Mouse (Mus musculus) gastrocnemius, postnatal 25 days (tissue): Measurements from ENCODE around the gene Itgal. TPM values are rescaled to one million over a fixed set of nuclear protein-coding genes. Genes with fewer than 3 reads are reported as not detected.

Source experiments
- total RNA-seq, 2 experiments: library from RNA; stranded (reverse); gene quantifications; 1 replicate in 1 of 2; 2 replicates in 1 of 2; pipeline ENCODE4 v1.2.3; 2021

Itgal gene
- total RNA-seq, 2 experiments from 2014 or later, result 0.26 to 0.40 TPM

Other genes with a start within 250 kb of the Itgal start
- gene Zg16, start 208.9 kb upstream of the Itgal start, total RNA-seq, result not detected
- under 1 TPM; 0.59 to 0.91 TPM for gene AI467606, start 204.9 kb upstream of the Itgal start, total RNA-seq
- under 1 TPM; 0.43 to 0.51 TPM for gene Qprt, start 174.0 kb upstream of the Itgal start, total RNA-seq
- under 1 TPM; 0.13 to 0.16 TPM for gene Spn, start 158.4 kb upstream of the Itgal start, total RNA-seq
- gene Cd2bp2, start 100.2 kb upstream of the Itgal start, total RNA-seq, result 10 to 100 TPM; 26.2 to 28.2 TPM
- gene Tbc1d10b, start 87.8 kb upstream of the Itgal start, total RNA-seq, result 10 to 100 TPM; 32.8 to 34.1 TPM
- over 10,000 TPM; 49,123 to 49,891 TPM for gene Mylpf, start 87.4 kb upstream of the Itgal start, total RNA-seq
- gene Zfp553, start 63.2 kb upstream of the Itgal start, total RNA-seq, result 1 to 10 TPM; 4.0 to 4.2 TPM
- gene Sept1, start 63.1 kb upstream of the Itgal start, total RNA-seq, result 1 to 10 TPM; 1.5 to 1.7 TPM
- gene Zfp771, start 52.0 kb upstream of the Itgal start, total RNA-seq, result 10 to 100 TPM; 15.8 to 16.8 TPM
- 10 to 100 TPM; 26.5 to 28.7 TPM for gene Dctpp1, start 35.6 kb upstream of the Itgal start, total RNA-seq
- gene Sephs2, start 22.2 kb upstream of the Itgal start, total RNA-seq, result 10 to 100 TPM; 28.6 to 30.7 TPM
- 10 to 100 TPM; 27.0 to 28.4 TPM for gene Zfp768, start 49.3 kb downstream of the Itgal start, total RNA-seq
- gene Zfp747, start 79.8 kb downstream of the Itgal start, total RNA-seq, result 1 to 10 TPM; 2.9 to 3.0 TPM
- gene 9130019O22Rik, start 90.9 kb downstream of the Itgal start, total RNA-seq, result 1 to 10 TPM; 1.5 TPM
- 1 to 10 TPM; 1.7 to 1.8 TPM for gene E430018J23Rik, start 97.4 kb downstream of the Itgal start, total RNA-seq
- gene Zfp764, start 110.6 kb downstream of the Itgal start, total RNA-seq, result 1 to 10 TPM; 1.7 TPM
- gene Zfp688, start 125.8 kb downstream of the Itgal start, total RNA-seq, result 1 to 10 TPM; 2.0 to 2.7 TPM
- 1 to 10 TPM in 1 of 2 experiments, under 1 TPM in 1; 0.67 to 1.0 TPM for gene Zfp689, start 152.9 kb downstream of the Itgal start, total RNA-seq
- 10 to 100 TPM; 17.3 to 17.7 TPM for gene Prr14, start 163.4 kb downstream of the Itgal start, total RNA-seq
- 10 to 100 TPM; 15.8 to 16.8 TPM for gene Fbrs, start 182.9 kb downstream of the Itgal start, total RNA-seq
- 10 to 100 TPM; 46.1 to 47.6 TPM for gene Srcap, start 215.7 kb downstream of the Itgal start, total RNA-seq
- 1 to 10 TPM; 4.7 to 5.2 TPM for gene Gm42715, start 223.3 kb downstream of the Itgal start, total RNA-seq